Mouse (Mus musculus) forebrain, embryonic 14.5 days (tissue): ENCODE measurements around the gene Plekha4. TPM values are rescaled to one million over a fixed set of nuclear protein-coding genes. Genes with fewer than 3 reads are reported as not detected.
A peak's percentile ranks its signal among the peaks of the same experiment; 100 is the strongest.
"Not testable (repeated sequence)": the region's sequence is repeated elsewhere in the genome, so short reads cannot be mapped to it uniquely, and the experiment has no call there.

Source experiments
- ATAC-seq: fragments of 200-750 bp; cut with Nextera tagmentation; 2 replicates; pipeline ENCODE4 v1.8.0; 2017; ENCODE audit warnings: mild to moderate bottlenecking, moderate library complexity
- DNase-seq: peaks from one replicate; pipeline ENCODE4 v3.0.0-alpha.2; 2015; ENCODE audit warnings: low spot score
- H3K27ac ChIP-seq: fragments of 300-500 bp; sonication (generic); 2 replicates; pipeline ENCODE4 v1.5.1; 2014; ENCODE audit warnings: low read depth, mild to moderate bottlenecking, control low read depth, low read length, moderate library complexity
- H3K27me3 ChIP-seq: fragments of 300-500 bp; sonication (generic); replicated peaks from 2 replicates; pipeline ENCODE4 v1.6.1; 2014; ENCODE audit warnings: low read length, control low read depth, mixed read lengths; ENCODE audit not compliant: control insufficient read depth, insufficient read depth
- H3K36me3 ChIP-seq: fragments of 300-500 bp; sonication (generic); 2 replicates; pipeline ENCODE4 v1.6.1; 2014; ENCODE audit warnings: low read length, control low read depth; ENCODE audit not compliant: control insufficient read depth, insufficient read depth
- H3K4me1 ChIP-seq: fragments of 300-500 bp; sonication (generic); 2 replicates; pipeline ENCODE4 v1.6.1; 2014; ENCODE audit warnings: antibody characterized with exemption, low read length, control low read depth; ENCODE audit not compliant: control insufficient read depth, insufficient read depth
- H3K4me2 ChIP-seq: fragments of 300-500 bp; sonication (generic); 2 replicates; pipeline ENCODE4 v1.6.1; 2014; ENCODE audit warnings: mild to moderate bottlenecking, control low read depth, low read length
- H3K4me3 ChIP-seq: fragments of 300-500 bp; sonication (generic); 2 replicates; pipeline ENCODE4 v1.5.1; 2014; ENCODE audit warnings: low read depth, low read length, control low read depth
- H3K9ac ChIP-seq: fragments of 300-500 bp; sonication (generic); 2 replicates; pipeline ENCODE4 v1.6.1; 2014; ENCODE audit warnings: mild to moderate bottlenecking, low read length, control low read depth, moderate library complexity
- H3K9me3 ChIP-seq: fragments of 300-500 bp; sonication (generic); replicated peaks from 2 replicates; pipeline ENCODE4 v1.6.1; 2016; ENCODE audit warnings: low read length, control low read depth, mixed read lengths; ENCODE audit not compliant: control insufficient read depth
- WGBS: fragments of 180-500 bp; shearing (Covaris S2); extraction: QIAGEN DNeasy Blood & Tissue Kit; methylation state at CpG from one replicate; pipeline ENCODE4 v1.1.7; 2014; 5-methylcytosine and 5-hydroxymethylcytosine counted together
- polyA plus RNA-seq: library from polyadenylated mRNA; unstranded; fragments of >200 nt; fragmentation: Nextera tagmentation; extraction: Ambion mirVana; gene quantifications from 2 replicates; pipeline ENCODE4 v1.2.1, GENCODE M21; 2014

Gene Plekha4
- polyA plus RNA-seq, 1 experiment from 2014 or later: 0.76 TPM

DNA sequence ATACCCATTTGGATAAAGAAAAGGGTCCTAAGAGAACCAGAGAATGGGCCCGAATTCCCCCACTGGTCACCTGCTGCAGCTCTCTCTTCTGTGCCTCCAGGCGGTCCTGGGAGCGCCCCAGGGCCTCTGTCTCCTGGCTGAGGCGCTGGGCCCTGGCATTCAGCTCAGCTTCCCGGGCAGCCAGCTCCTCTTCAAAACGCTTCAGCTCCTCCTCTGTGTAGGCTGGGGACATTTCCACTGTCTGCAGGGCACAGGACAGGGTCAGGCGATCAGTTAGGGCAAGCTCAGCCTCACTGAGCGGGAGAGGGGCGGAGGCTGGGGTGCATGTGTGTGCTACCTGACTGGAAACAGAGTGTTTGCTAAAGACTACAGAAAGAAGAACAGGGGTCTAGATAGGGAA, 31.6 kb upstream of the Plekha4 start:
- Histone ChIP-seq H3K4me1 (no peaks in the 10 kb centered on the region), H3K9ac (no peak overlapping the region), H3K27ac (no peak overlapping the region), H3K36me3 (peaks cover 75% of the 10 kb centered on the region), H3K4me3 (no peak overlapping the region), H3K27me3 (no peaks in the 10 kb centered on the region), H3K9me3 (no peaks in the 10 kb centered on the region), H3K4me2 (no peak overlapping the region)
- DNase-seq (no peak), ATAC-seq (no peak)
- WGBS: 81% methylated on average over 9 of the region's 9 CpGs

DNA sequence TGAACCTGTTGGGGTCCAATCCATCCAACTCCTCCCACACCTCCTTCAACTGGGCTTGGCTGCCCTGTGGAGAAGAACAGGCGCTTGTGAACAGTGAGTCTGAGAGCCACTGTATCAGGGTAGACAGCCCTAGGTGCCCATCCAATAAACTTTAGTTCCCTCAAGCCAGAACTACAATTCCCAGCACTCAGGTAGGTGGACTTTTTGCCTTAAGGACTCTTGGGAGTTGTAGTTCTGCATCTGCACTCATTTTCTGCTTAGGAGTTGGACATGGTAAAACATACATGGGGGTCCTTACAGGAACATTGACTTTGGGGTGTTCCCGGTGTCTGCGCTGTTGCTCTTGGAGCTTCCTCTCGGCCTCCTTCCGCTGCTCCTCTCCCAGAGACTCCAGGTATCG, 27.7 kb upstream of the Plekha4 start:
- ATAC-seq (no peak), DNase-seq (no peak)
- Histone ChIP-seq H3K4me2 (no peak overlapping the region), H3K4me3 (no peak overlapping the region), H3K9me3 (no peaks in the 10 kb centered on the region), H3K27ac (no peak overlapping the region), H3K36me3 (peaks cover 82% of the 10 kb centered on the region), H3K4me1 (no peaks in the 10 kb centered on the region), H3K27me3 (no peaks in the 10 kb centered on the region), H3K9ac (no peak overlapping the region)
- 96% methylated on average over 6 of the region's 6 CpGs for WGBS

DNA sequence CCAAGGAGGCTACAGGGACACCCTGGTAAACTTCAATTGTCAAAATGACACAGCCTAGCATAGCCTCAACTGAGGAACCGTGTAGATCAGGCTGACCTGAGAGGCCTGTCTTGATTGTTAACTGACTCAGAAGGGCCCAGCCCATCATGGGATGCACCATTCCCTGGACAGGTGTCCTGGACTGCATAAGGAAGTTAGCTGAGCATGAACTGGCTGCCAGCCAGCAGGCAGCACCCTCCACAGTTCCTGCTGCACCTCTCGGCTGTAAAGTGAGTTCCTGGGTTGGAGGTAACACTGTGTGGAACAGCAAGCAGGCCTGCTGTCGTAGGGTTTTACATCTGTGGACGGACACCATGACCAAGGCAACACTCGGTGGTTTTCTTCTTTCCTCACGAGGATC, 18.5 kb upstream of the Plekha4 start:
- WGBS: 90% methylated on average over 6 of the region's 6 CpGs
- Histone ChIP-seq H3K27ac (no peak overlapping the region), H3K27me3 (no peaks in the 10 kb centered on the region), H3K36me3 (peaks cover 8% of the 10 kb centered on the region; the same call in 1 of the 2 replicates), H3K4me2 (no peak overlapping the region), H3K4me3 (no peak overlapping the region), H3K4me1 (peaks cover 9% of the 10 kb centered on the region), H3K9ac (no peak overlapping the region), H3K9me3 (no peaks in the 10 kb centered on the region)
- ATAC-seq: no peak
- DNase-seq: no peak

DNA sequence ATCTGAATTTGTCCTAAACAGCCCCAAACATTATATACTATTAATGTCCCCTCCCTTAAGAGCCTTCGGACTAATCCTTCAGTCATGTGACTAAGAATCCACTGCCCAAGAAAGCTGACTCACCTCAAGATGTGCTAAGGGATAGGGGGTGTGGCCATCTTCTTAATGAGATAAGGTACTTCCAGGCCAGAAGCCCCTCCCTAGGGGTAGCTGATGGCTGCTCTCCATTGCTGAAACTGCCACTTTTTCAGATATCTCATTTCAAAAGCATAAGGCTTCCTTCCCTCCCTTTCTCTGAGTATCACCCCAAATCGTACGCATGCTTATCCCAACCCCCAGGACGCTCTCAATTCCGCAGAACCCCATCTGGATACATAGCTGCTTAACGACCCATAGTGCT, 17.6 kb upstream of the Plekha4 start:
- no peak for DNase-seq
- no peak overlapping the region for H3K4me3 ChIP-seq
- H3K4me2 ChIP-seq: no peak overlapping the region
- H3K9ac ChIP-seq: no peak overlapping the region
- H3K4me1 ChIP-seq: peaks cover 9% of the 10 kb centered on the region
- peaks cover 7% of the 10 kb centered on the region; the same call in 1 of the 2 replicates for H3K36me3 ChIP-seq
- no peak overlapping the region for H3K27ac ChIP-seq
- WGBS: 85% methylated on average over 6 of the region's 6 CpGs
- no peaks in the 10 kb centered on the region for H3K9me3 ChIP-seq
- ATAC-seq: no peak
- no peaks in the 10 kb centered on the region for H3K27me3 ChIP-seq

DNA sequence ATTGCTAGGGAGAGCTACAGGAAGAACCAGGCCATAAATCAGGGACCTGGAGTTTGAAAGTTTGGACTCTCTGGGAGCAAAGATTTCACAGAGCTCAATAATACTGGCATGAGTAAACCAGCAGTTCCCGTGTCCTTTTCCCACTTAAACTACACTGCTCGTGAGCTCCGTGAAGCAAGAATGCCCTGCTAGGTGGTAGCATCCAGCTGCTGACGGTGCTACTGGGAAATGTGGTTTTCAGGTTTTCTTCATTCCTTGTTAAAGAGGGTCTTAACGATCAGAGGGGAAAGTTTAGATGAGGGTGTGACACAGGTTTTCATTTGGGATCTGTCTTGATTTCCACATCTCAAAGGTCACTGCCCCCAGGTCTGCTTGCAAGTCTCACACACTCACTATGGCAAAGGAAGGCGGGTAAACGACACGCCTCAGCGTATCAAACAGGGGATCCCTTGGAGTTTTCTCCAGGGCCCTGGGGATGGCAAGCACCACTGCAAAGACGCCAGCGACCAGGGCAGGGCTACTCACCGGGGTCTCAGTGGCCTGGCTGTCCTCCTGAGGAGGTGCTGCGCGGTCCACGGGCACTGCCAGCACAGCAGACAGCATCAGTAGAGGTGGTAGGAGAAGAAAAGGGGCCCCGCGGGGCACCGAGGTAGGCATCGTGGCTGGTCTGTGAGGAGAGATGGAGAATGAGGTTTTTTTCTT, 16.8 kb upstream of the Plekha4 start:
- no peaks in the 10 kb centered on the region for H3K27me3 ChIP-seq
- DNase-seq: no peak
- peak overlapping the region; percentile 81 for H3K4me2 ChIP-seq
- H3K27ac ChIP-seq: no peak overlapping the region
- H3K9ac ChIP-seq: peak overlapping the region; percentile 79
- peak overlapping the region; percentile 57 for H3K4me3 ChIP-seq
- peaks cover 9% of the 10 kb centered on the region for H3K4me1 ChIP-seq
- H3K36me3 ChIP-seq: peaks cover 7% of the 10 kb centered on the region; the same call in 1 of the 2 replicates
- no peaks in the 10 kb centered on the region for H3K9me3 ChIP-seq
- 39% methylated on average over 19 of the region's 19 CpGs for WGBS
- peak; percentile 21; the same call in 1 of the 2 replicates for ATAC-seq

DNA sequence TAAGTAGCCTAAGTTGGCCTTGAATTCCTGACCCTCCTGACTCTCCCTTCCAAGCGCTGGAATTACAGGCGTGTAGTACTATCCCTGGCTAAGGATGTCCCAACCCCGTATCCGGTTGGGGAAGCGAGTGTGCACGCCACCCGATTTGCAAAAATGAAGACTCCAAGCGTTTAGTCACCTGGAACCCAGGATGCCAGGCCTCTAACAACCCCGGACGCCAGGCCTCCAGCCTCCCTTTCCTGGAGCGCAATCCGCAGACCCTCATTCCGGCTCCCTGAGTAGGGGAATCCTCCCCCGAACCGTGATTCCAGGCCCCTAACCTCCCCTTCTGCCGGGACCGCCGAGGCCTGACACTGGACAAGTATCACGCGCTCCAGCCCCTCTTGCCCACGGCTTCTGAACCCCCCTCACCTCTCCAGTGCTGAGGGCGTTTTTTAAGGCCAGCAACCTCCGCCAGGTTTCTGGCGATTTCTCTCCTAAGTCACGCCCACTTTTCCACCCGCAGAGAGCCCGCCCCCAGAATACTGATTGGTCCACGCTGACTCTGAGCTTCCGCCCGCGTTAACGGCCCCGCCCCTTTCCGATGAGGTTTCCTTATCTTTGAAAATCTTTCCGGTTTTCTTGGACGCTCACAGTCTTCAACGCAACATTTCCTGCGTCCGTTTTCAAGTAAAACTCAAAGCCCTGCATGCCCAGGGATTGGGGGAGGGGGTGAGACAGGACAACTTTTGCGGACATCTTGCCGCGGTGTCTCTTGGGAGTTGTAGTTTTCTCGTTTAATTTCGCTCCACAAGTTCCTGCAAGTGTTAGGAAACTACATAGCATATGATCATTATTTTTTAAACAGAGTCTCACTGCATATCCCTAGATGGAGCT, 16.0 kb upstream of the Plekha4 start, which contains the start of gene Nucb1:
Gene Nucb1 (minus strand): TSS at position 495 of the 876 bp plus-strand sequence.
- Histone ChIP-seq H3K36me3 (peaks cover 7% of the 10 kb centered on the region; the same call in 1 of the 2 replicates), H3K27ac (peak within 1 kb of the TSS; percentile 75), H3K9me3 (no peaks in the 10 kb centered on the region), H3K9ac (peak within 1 kb of the TSS; percentile 79), H3K4me3 (peak within 1 kb of the TSS; percentile 57), H3K27me3 (no peaks in the 10 kb centered on the region), H3K4me2 (peak within 1 kb of the TSS; percentile 81), H3K4me1 (peaks cover 9% of the 10 kb centered on the region)
- peak; percentile 97 for DNase-seq
- peak; percentile 92 for ATAC-seq
- WGBS: under 1% methylated on average over 44 of the region's 44 CpGs

DNA sequence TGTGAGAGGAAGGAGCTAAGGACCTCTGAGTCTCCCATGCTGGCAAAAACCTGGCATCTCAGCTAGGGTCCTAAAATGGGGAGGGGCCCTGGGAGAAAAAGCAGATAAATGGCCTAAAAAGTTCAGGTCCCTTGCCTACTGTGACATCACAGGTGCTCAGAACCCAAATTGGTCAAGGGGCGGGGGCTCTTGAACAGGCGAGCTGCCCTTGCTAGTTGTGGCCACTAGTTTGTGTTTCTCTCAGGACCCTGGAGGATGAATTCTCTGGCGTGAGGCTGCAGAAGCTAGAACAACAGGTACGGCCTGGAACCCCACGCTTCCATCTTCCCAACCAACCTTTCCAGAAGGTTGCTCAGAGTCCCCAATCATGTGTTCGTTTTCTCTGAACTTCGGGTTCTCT, 11.7 kb upstream of the Plekha4 start:
- ATAC-seq (no peak), DNase-seq (no peak)
- Histone ChIP-seq H3K27me3 (no peaks in the 10 kb centered on the region), H3K9me3 (no peaks in the 10 kb centered on the region), H3K36me3 (no peaks in the 10 kb centered on the region), H3K4me1 (peaks cover 3% of the 10 kb centered on the region), H3K4me2 (no peak overlapping the region), H3K27ac (no peak overlapping the region), H3K9ac (no peak overlapping the region), H3K4me3 (no peak overlapping the region)
- WGBS: 83% methylated on average over 7 of the region's 7 CpGs

DNA sequence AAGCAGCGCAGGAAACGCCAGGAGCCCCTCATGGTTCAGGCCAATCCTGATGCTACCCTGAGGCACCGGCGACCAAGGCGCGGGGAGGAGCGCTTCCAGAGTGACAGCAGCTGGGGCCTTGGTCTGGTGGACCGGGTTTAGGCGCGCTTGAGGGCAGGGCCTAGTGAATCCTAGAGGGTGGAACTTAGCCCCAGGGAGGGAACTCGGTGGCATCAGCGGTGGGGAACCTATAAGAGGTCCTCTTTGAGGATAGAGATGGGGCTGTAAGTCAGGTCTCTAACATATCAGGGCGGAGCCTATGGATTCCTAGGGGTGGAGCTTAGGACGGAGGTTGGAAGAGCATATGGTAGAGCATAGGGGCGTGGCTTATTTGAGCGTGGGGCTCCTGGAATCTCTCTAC, 10.7 kb upstream of the Plekha4 start:
- no peak for ATAC-seq
- 42% methylated on average over 16 of the region's 16 CpGs for WGBS
- H3K4me2 ChIP-seq: no peak overlapping the region
- no peak overlapping the region for H3K27ac ChIP-seq
- H3K9me3 ChIP-seq: no peaks in the 10 kb centered on the region
- no peak for DNase-seq
- no peak overlapping the region for H3K4me3 ChIP-seq
- no peaks in the 10 kb centered on the region for H3K4me1 ChIP-seq
- no peak overlapping the region for H3K9ac ChIP-seq
- H3K27me3 ChIP-seq: no peaks in the 10 kb centered on the region
- H3K36me3 ChIP-seq: no peaks in the 10 kb centered on the region

DNA sequence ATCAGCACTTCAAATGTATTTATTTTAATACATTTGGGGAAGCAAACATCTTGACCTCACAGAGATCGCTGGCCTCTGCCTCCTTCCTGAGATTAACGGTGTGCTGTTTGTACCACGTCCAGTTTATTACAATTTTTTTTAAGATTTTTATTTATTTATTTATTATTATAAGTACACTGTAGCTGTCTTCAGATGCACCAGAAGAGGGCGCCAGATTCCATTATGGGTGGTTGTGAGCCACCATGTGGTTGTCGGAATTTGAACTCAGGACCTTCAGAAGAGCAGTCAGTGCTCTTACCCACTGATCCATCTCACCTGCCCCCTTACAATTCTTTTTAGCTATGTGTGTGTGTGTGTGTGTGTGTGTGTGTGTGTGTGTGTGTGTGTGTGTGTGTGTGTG, 9.3 kb upstream of the Plekha4 start:
- DNase-seq, ATAC-seq, H3K9ac ChIP-seq: not testable (repeated sequence)

More for the DNA sequence above, 9.3 kb upstream of the Plekha4 start:
- H3K27ac ChIP-seq, H3K9me3 ChIP-seq, H3K4me1 ChIP-seq, H3K4me2 ChIP-seq, H3K4me3 ChIP-seq, H3K27me3 ChIP-seq, H3K36me3 ChIP-seq: not testable (repeated sequence)
- WGBS: 73% methylated on average over 5 of the region's 5 CpGs
